In genomic region chr7:144133388-144133998, GRCm38 (mm10) we compare ENCODE assay signal across 19 mouse cellular contexts.
A peak's percentile ranks its signal among the peaks of the same experiment; 100 is the strongest.
DNase-seq lines count a peak whose midpoint lies in the region; ATAC-seq and TF ChIP-seq lines count a peak whose summit lies in the region.
"Had no signal": no experiment of that assay in that cellular context is flagged by ENCODE, and none has a peak within 500 bp of the region (broad histone marks: within the 10 kb centered on the region; RNA-seq: fewer than 3 reads in every experiment).

No protein-coding gene starts in this region.

- H3K27me3 ChIP-seq in forebrain, embryonic 14.5 days (replicated peaks; ENCODE audit: control insufficient read depth, insufficient read depth, low read length): no peaks in the 10 kb centered on the region
- H3K27me3 ChIP-seq in midbrain, embryonic 13.5 days: no peaks in the 10 kb centered on the region
- no peaks in the 10 kb centered on the region for H3K27me3 ChIP-seq in kidney, adult 2 months (replicated peaks; ENCODE audit: control insufficient read depth, insufficient read depth, low read length)
- H3K27me3 ChIP-seq: limb, embryonic 12.5 days; liver, embryonic 15.5 days had no signal

- H3K27ac ChIP-seq in forebrain, embryonic 14.5 days (ENCODE audit: low read depth, low read length): peak overlapping the region; percentile 87
- H3K27ac ChIP-seq in midbrain, embryonic 13.5 days: peak overlapping the region; percentile 86
- no peak overlapping the region for H3K27ac ChIP-seq in kidney, adult 2 months (ENCODE audit: insufficient read depth, low read depth, low read length)
- H3K27ac ChIP-seq: kidney, postnatal 0 days; limb, embryonic 12.5 days; liver, embryonic 15.5 days; stomach, postnatal 0 days had no signal

- TF ChIP-seq CTCF in brain, embryonic 14.5 days (IDR thresholded peaks at IDR 0.05; ENCODE audit: borderline replicate concordance, extremely low read depth, insufficient read depth, insufficient read length): no peak
- TF ChIP-seq CTCF in kidney, adult 2 months (conservative IDR thresholded peaks at IDR 0.05; ENCODE audit: insufficient read depth, insufficient read length, low read depth, low read length): no peak

- peak overlapping the region; percentile 29; the same call in 1 of the 2 replicates for H3K9ac ChIP-seq in forebrain, embryonic 14.5 days (ENCODE audit: low read length)
- H3K9ac ChIP-seq in midbrain, embryonic 13.5 days (replicated peaks): 0 out of 2 replicates have a peak overlapping the region, but pooled peaks have one; percentile 32
- H3K9ac ChIP-seq: limb, embryonic 12.5 days; liver, embryonic 15.5 days had no signal

- peak; percentile 12; the same call in 1 of the 2 replicates for ATAC-seq in forebrain, embryonic 14.5 days
- no peak; the same call in 1 of the 2 replicates for ATAC-seq in midbrain, embryonic 13.5 days
- ATAC-seq: CD4-positive, CD25-positive, alpha-beta regulatory T cell, adult 4 months had no signal

- H3K4me2 ChIP-seq in forebrain, embryonic 14.5 days (ENCODE audit: low read length): peak overlapping the region; percentile 30; the same call in 1 of the 2 replicates
- H3K4me2 ChIP-seq in midbrain, embryonic 13.5 days (replicated peaks): peak overlapping the region; percentile 41
- H3K4me2 ChIP-seq: limb, embryonic 12.5 days; liver, embryonic 15.5 days had no signal

- 0 out of 2 replicates have a peak, but pooled peaks cover 2% of the 10 kb centered on the region for H3K4me1 ChIP-seq in forebrain, embryonic 14.5 days (ENCODE audit: control insufficient read depth, insufficient read depth, low read length)
- H3K4me1 ChIP-seq in midbrain, embryonic 13.5 days (replicated peaks): peaks cover 23% of the 10 kb centered on the region
- H3K4me1 ChIP-seq in kidney, adult 2 months (ENCODE audit: control insufficient read depth, insufficient read depth, low read length): no peaks in the 10 kb centered on the region
- H3K4me1 ChIP-seq: limb, embryonic 12.5 days; liver, embryonic 15.5 days; megakaryocyte, embryonic 14.5 days had no signal

- H3K4me3 ChIP-seq in forebrain, embryonic 14.5 days (ENCODE audit: low read depth, low read length): no peak overlapping the region
- H3K4me3 ChIP-seq in midbrain, embryonic 13.5 days (replicated peaks): peak overlapping the region; percentile 19; the same call in 1 of the 2 replicates
- no peak overlapping the region for H3K4me3 ChIP-seq in kidney, adult 2 months (ENCODE audit: insufficient read depth, low read depth, low read length)
- H3K4me3 ChIP-seq: limb, embryonic 12.5 days; liver, embryonic 15.5 days; megakaryocyte, embryonic 14.5 days had no signal

- WGBS in forebrain, embryonic 14.5 days: 58% methylated on average over 9 of the region's 9 CpGs
- 46% methylated on average over 9 of the region's 9 CpGs for WGBS in midbrain, embryonic 13.5 days
- WGBS in kidney, adult 2 months: 69% methylated on average over 9 of the region's 9 CpGs

- H3K36me3 ChIP-seq in forebrain, embryonic 14.5 days (ENCODE audit: control insufficient read depth, insufficient read depth, low read length): no peaks in the 10 kb centered on the region
- no peaks in the 10 kb centered on the region for H3K36me3 ChIP-seq in midbrain, embryonic 13.5 days
- no peaks in the 10 kb centered on the region for H3K36me3 ChIP-seq in kidney, adult 2 months (ENCODE audit: control insufficient read depth, insufficient read depth, low read length)
- H3K36me3 ChIP-seq: limb, embryonic 12.5 days; liver, embryonic 15.5 days had no signal

- peak; percentile 15 for DNase-seq in layer of hippocampus, adult 11-12 months (ENCODE audit: low spot score)
- no peak for DNase-seq in layer of hippocampus, adult 9-11 months
- peak; percentile 53 for DNase-seq in brain, embryonic 14.5 days (ENCODE audit: low read depth)
- peak; percentile 19 for DNase-seq in forebrain, embryonic 14.5 days (ENCODE audit: low spot score)
- DNase-seq in ovary, postnatal 14 days (ENCODE audit: low spot score): no peak
- no peak for DNase-seq in B cell, adult 2 months
- DNase-seq in kidney, adult 2 months: no peak
- DNase-seq: adrenal gland, adult 2 months; cerebellum, adult 8-10 months; heart, adult 18-20 months; lung, postnatal 10 days; thymus, postnatal 25 days had no signal

- no peak for TF ChIP-seq POLR2A in brain, embryonic 14.5 days (IDR thresholded peaks at IDR 0.05; ENCODE audit: borderline replicate concordance, extremely low read depth, insufficient read depth, insufficient read length, poor library complexity, severe bottlenecking)
- TF ChIP-seq POLR2A in kidney, adult 2 months (IDR thresholded peaks at IDR 0.05; ENCODE audit: low read depth, low read length): no peak

- H3K9me3 ChIP-seq in forebrain, embryonic 14.5 days (replicated peaks; ENCODE audit: control insufficient read depth, low read length): no peaks in the 10 kb centered on the region
- no peaks in the 10 kb centered on the region for H3K9me3 ChIP-seq in midbrain, embryonic 13.5 days
- H3K9me3 ChIP-seq: limb, embryonic 12.5 days; liver, embryonic 15.5 days; megakaryocyte, embryonic 14.5 days had no signal

Comparison
In these comparisons a context has a peak if more than half of its experiments do, and no peak if none do; other contexts are left out.
1. DNase-seq: peak in layer of hippocampus, adult 11-12 months (single experiment), brain, embryonic 14.5 days (single experiment) and forebrain, embryonic 14.5 days (single experiment); none in layer of hippocampus, adult 9-11 months (single experiment), ovary, postnatal 14 days (single experiment), B cell, adult 2 months (0 of 2) and kidney, adult 2 months (single experiment).